Mouse (Mus musculus): ENCODE measurements at regions not wholly inside any gene's neighbourhood (a gene's known extent, or its start where the extent isn't known, plus 50 kb on each side); places are given as distances from the start of the nearest gene placed in this dataset.

- TF ChIP-seq CTCF (conservative IDR thresholded peaks at IDR 0.05; ENCODE audit: low read length) (no peak), POU5F1 (IDR thresholded peaks at IDR 0.05; ENCODE audit: borderline replicate concordance, low read length) (no peak)
These were observed 384.4 kb downstream of the Rapgef2 start for GRCm38 (mm10) chr3:78901838-78902484.
